Mouse (Mus musculus) bone marrow macrophage, adult 2 months (primary cell): ENCODE results near the gene Lmod1.

Experiments
- CTCF ChIP-seq: IDR thresholded peaks from 2 replicates; pipeline ENCODE4 v1.5.1; 2012; ENCODE audit warnings: low read depth, mild to moderate bottlenecking, low read length, moderate library complexity
- POLR2A ChIP-seq: IDR thresholded peaks from 2 replicates; pipeline ENCODE4 v1.6.1; 2012; ENCODE audit warnings: mild to moderate bottlenecking, low read depth, low read length, borderline replicate concordance

GRCm38 (mm10) chr1:135369415-135369814, 44.8 kb downstream of the Lmod1 start:
- TF ChIP-seq CTCF (no peak), POLR2A (no peak)
